Mouse (Mus musculus) E14TG2a.4 (cell line): ENCODE measurements at regions not wholly inside any gene's neighbourhood (a gene's known extent, or its start where the extent isn't known, plus 50 kb on each side); places are given as distances from the start of the nearest gene placed in this dataset.

Source experiments
- H3K27me3 ChIP-seq: 2 replicates; pipeline ENCODE4 v1.6.1; 2014; ENCODE audit warnings: low read length, control low read depth; ENCODE audit not compliant: insufficient read depth
- H3K36me3 ChIP-seq: 2 replicates; pipeline ENCODE4 v1.6.1; 2014; ENCODE audit warnings: low read length, control low read depth; ENCODE audit not compliant: insufficient read depth
- H3K4me1 ChIP-seq: replicated peaks from 2 replicates; pipeline ENCODE4 v1.6.1; 2014; ENCODE audit warnings: low read depth, low read length, control low read depth
- H3K4me3 ChIP-seq: replicated peaks from 2 replicates; pipeline ENCODE4 v1.5.1; 2014; ENCODE audit warnings: mild to moderate bottlenecking, low read length
- H3K9me3 ChIP-seq: 2 replicates; pipeline ENCODE4 v1.6.1; 2014; ENCODE audit warnings: low read length, control low read depth
- CTCF ChIP-seq: conservative IDR thresholded peaks from 2 replicates; pipeline ENCODE4 v1.5.1; 2014; ENCODE audit warnings: low read length
- NANOG ChIP-seq: IDR thresholded peaks from 2 replicates; pipeline ENCODE4 v1.6.1; 2014; ENCODE audit warnings: borderline replicate concordance, low read length, mixed read lengths
- POU5F1 ChIP-seq: IDR thresholded peaks from 2 replicates; pipeline ENCODE4 v1.6.1; 2014; ENCODE audit warnings: low read length, borderline replicate concordance

DNA sequence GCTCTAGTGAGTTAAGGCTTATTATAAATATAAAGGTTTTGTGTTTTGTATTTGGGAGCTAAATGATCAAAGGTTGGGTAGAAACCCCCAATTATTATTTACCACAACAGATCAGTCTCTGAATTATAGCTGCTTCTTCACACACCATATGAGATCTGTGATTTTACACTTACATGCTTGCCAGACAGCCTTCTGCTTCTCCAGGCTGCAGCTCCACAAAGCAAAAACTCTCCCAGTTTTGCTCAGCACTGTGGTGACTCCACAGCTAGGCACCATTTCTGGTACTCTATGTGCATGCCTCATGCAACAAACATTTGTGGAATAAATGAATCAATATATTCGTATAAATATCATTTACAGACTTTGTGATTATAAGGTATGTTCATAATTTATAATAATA lies 199.4 kb upstream of the Gm10306 start:
- H3K4me3 ChIP-seq: no peak overlapping the region
- H3K27me3 ChIP-seq: no peaks in the 10 kb centered on the region
- H3K36me3 ChIP-seq: no peaks in the 10 kb centered on the region
- H3K4me1 ChIP-seq: no peaks in the 10 kb centered on the region
- no peaks in the 10 kb centered on the region for H3K9me3 ChIP-seq
- TF ChIP-seq POU5F1: no peak
- TF ChIP-seq CTCF: no peak
- no peak for TF ChIP-seq NANOG

DNA sequence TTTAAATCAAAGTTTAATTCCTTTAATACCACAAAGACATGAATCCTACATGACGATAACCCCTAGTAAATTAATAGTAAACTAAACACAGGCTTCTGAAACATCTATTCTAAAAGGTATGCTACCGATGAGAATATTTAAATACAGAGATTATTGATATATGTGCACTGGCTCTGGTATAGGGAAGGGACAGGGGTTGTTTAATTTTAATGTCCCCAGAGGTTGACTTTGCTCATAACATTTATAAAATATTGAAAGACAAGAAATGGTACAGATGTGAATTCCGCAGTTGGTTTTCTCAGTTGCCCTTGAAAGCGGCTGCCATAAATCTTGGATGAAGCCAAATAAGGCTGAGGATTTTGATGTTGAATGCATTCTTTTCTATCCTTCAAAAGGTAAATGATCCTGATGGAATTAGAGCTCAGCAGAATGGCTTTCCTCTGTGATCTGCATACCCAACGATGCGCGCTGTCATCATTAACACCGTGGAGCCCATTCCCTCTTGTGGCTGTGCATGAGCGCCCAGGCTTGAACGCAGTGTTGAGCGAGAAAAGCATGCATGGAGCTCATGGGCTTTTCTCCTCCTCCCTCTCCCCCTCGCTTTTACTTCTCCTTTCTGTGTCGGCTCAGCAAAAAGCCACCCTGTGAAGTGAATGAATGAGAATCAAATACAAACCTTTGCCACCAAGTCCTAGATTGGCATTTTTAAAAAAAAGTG lies 195.4 kb upstream of the Gm10306 start:
- Histone ChIP-seq H3K4me1 (no peaks in the 10 kb centered on the region), H3K9me3 (no peaks in the 10 kb centered on the region), H3K4me3 (no peak overlapping the region), H3K27me3 (no peaks in the 10 kb centered on the region), H3K36me3 (no peaks in the 10 kb centered on the region)
- TF ChIP-seq NANOG: no peak

DNA sequence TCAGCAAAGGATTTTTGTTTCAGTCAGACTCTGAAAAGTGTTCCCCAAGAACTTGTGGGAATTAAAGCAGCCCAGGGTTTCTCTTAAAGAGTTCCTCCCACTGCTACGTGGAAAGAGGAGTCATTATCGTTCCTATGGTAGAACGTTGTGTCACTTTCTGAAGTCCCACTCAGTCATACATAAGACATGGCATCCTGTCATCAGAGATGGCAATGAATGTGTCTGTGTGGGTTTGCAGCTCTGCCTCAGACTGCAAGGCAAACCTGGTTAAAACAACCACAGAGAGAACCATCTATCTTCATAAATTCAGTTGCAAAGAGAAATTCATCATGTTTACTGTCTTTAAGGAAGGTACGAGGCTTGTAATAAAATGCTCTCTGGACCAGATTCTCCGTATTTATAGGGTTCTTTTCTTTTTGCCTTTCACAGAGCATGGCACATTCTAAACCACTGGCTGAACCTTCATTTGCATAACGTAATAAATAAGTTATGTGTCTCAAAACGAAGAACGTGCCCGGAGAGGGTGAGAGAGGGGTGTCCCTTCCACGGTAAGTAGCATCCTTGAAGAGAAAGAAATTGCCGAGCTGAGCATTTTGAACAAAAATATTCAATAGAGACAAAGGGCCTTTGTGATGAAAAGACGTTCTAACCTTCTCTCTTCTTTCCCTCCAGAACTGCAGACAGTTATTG lies 194.7 kb upstream of the Gm10306 start:
- Histone ChIP-seq H3K4me3 (no peak overlapping the region), H3K9me3 (no peaks in the 10 kb centered on the region), H3K27me3 (no peaks in the 10 kb centered on the region), H3K4me1 (no peaks in the 10 kb centered on the region), H3K36me3 (no peaks in the 10 kb centered on the region)
- TF ChIP-seq POU5F1 (no peak), NANOG (no peak), CTCF (no peak)

DNA sequence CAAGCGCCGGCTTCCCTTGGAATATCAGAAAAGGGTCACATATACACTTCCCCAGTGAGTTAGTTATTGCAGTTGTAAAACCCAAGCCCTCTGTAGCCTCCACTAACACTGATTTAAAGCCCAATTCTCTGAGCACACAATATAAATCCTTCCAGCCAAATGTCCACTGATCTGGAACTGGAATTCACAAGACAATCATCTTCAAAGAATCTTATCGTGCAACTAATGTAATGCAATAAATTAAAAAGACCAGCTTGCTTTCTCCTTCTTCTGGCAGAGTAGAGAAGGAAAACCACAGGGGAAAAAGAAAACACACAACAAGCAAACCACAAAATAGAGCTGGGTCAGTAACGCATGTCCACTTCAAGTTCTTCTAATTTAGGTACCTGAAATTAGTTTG lies 191.0 kb upstream of the Gm10306 start:
- Histone ChIP-seq H3K36me3 (no peaks in the 10 kb centered on the region), H3K9me3 (no peaks in the 10 kb centered on the region), H3K4me3 (no peak overlapping the region), H3K27me3 (no peaks in the 10 kb centered on the region), H3K4me1 (no peaks in the 10 kb centered on the region)
- TF ChIP-seq NANOG (no peak), CTCF (no peak), POU5F1 (no peak)

DNA sequence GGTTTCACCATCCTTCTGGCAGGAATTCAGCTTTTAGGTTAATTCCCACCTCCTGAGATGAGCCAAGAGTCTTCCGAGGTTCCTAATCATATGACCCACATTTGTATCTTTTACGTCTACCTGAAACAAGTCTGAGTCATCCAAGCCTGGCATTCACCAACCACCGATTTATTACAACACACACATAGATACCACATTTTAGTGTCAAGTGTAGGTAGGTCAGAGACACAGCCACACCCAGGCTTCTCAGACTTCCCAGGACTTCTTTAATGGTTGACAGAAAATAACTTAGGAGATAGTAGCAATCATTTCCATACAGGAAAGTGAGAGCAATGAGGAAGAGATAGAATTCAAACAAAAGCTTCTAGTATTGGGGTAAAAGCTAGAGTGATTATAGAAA lies 189.2 kb upstream of the Gm10306 start:
- H3K9me3 ChIP-seq: no peaks in the 10 kb centered on the region
- no peaks in the 10 kb centered on the region for H3K36me3 ChIP-seq
- TF ChIP-seq POU5F1 (no peak), NANOG (no peak), CTCF (no peak)
- no peaks in the 10 kb centered on the region for H3K27me3 ChIP-seq
- no peaks in the 10 kb centered on the region for H3K4me1 ChIP-seq
- H3K4me3 ChIP-seq: no peak overlapping the region

DNA sequence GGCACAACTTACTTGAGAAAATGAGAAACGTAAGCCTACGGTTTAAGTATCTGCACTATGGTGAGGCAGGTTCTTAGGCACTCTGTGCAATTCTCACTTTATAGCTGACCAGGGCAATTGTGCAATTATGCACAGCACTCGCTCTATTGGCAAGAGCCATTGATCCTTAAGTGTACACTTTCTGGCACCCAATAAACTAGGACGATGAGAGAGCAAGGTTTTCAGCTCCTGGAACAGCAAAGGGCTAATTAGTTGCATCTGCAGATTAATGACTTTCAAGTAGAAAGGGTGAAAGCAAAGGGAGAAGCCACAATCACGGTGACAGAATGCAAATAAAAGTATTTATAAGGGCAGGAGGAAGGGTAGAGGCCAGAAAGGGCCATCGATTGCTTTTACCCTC lies 185.4 kb upstream of the Gm10306 start:
- Histone ChIP-seq H3K4me3 (no peak overlapping the region), H3K9me3 (no peaks in the 10 kb centered on the region), H3K36me3 (no peaks in the 10 kb centered on the region), H3K4me1 (no peaks in the 10 kb centered on the region), H3K27me3 (no peaks in the 10 kb centered on the region)
- TF ChIP-seq POU5F1: no peak
- no peak for TF ChIP-seq NANOG
- no peak for TF ChIP-seq CTCF

DNA sequence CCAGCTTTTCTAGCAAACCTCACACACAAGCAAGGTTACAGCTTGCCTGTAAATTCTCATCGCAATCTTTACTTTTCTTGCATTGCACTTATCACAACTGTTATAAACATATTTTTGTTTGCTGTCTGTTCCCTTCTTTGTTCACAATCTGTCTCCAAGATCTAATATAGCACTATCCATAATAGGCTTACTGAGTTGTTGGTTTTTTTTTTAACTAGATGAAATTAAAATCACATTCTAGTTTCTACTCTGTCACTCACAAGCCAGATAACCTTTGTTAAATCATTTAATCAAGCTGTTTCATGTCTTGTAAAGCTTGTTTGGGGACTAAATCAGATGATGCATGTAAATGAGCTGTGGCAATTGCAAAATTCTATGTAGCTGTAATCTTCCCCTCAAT lies 180.1 kb upstream of the Gm10306 start:
- Histone ChIP-seq H3K27me3 (no peaks in the 10 kb centered on the region), H3K4me3 (no peak overlapping the region), H3K9me3 (no peaks in the 10 kb centered on the region), H3K36me3 (no peaks in the 10 kb centered on the region), H3K4me1 (no peaks in the 10 kb centered on the region)
- TF ChIP-seq CTCF (no peak), POU5F1 (no peak), NANOG (no peak)

DNA sequence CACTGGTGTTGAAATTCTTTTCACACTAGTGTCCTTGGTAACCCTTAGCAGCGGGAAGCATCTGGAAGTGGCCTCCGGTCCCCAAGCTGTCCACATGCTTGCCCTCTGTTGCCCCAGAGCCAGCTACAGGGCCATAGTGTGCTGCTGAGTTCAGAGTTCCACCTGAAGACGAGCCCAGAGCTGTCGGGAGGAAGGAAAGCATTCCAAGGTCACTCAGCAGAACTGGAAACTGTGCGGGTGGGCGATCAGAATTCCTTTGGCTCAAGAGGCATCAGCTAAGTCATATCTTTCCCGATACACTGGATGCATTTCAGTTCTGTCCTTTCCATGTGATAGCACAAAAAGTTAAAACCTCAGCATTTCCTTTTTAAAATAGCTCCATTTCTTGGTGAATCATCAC lies 170.6 kb upstream of the Gm10306 start:
- no peaks in the 10 kb centered on the region for H3K36me3 ChIP-seq
- no peak overlapping the region for H3K4me3 ChIP-seq
- TF ChIP-seq CTCF (no peak), POU5F1 (no peak), NANOG (no peak)
- H3K27me3 ChIP-seq: no peaks in the 10 kb centered on the region
- no peaks in the 10 kb centered on the region for H3K4me1 ChIP-seq
- H3K9me3 ChIP-seq: no peaks in the 10 kb centered on the region

DNA sequence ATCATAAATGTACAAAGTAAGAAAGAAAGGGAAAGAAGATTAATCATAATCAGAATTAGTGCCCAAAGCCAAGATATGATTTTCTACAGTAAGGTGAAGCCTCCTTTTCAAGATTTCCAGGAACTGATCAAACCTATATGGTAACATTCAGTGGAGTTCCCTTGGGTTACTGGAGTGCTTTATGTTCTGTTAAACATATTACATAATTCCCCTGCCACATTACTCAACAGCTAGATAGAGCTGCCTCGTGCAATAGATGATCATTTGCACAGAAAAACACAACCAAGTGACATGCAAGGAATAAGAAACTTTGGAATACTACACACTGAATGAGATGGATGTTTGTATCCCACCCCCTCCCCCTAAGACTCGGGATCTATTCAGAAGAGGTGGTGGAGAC lies 168.0 kb upstream of the Gm10306 start:
- peaks cover 10% of the 10 kb centered on the region for H3K9me3 ChIP-seq
- H3K27me3 ChIP-seq: no peaks in the 10 kb centered on the region
- no peak overlapping the region for H3K4me3 ChIP-seq
- H3K4me1 ChIP-seq: no peaks in the 10 kb centered on the region
- no peaks in the 10 kb centered on the region for H3K36me3 ChIP-seq
- no peak for TF ChIP-seq NANOG
